Mouse (Mus musculus): ENCODE results near the gene Gm5475. TPM values are rescaled to one million over a fixed set of nuclear protein-coding genes. Genes with fewer than 3 reads are reported as not detected.
A peak's percentile ranks its signal among the peaks of the same experiment; 100 is the strongest.

Gene Gm5475
- polyA plus RNA-seq, 1 experiment from 2014 or later: 0.14 TPM

- Histone ChIP-seq H3K4me1 (ENCODE audit: control insufficient read depth, insufficient read depth, low read length) (no peaks in the 10 kb centered on the region), H3K4me2 (replicated peaks; ENCODE audit: low read depth, low read length) (no peak overlapping the region), H3K27me3 (ENCODE audit: control insufficient read depth, insufficient read depth, low read length) (no peaks in the 10 kb centered on the region), H3K9ac (ENCODE audit: low read depth, low read length) (no peak overlapping the region), H3K27ac (ENCODE audit: low read depth, low read length) (0 out of 2 replicates have a peak overlapping the region, but pooled peaks have one; percentile 43), H3K36me3 (ENCODE audit: control insufficient read depth, insufficient read depth, low read length) (peaks cover 63% of the 10 kb centered on the region), H3K4me3 (ENCODE audit: low read length) (no peak overlapping the region), H3K9me3 (ENCODE audit: control insufficient read depth, low read length) (no peaks in the 10 kb centered on the region)
- 77% methylated on average over 5 of the region's 5 CpGs for WGBS
- no peak for ATAC-seq (ENCODE audit: low FRiP score, low TSS enrichment)
These were observed 15.9 kb upstream of the Gm5475 start for GRCm38 (mm10) chr15:100406088-100406487.

- peaks cover 30% of the 10 kb centered on the region for H3K36me3 ChIP-seq (ENCODE audit: control insufficient read depth, insufficient read depth, low read length)
- ATAC-seq (ENCODE audit: low FRiP score, low TSS enrichment): peak; percentile 64; the same call in 1 of the 2 replicates
- H3K4me1 ChIP-seq (ENCODE audit: control insufficient read depth, insufficient read depth, low read length): no peaks in the 10 kb centered on the region; the same call in 1 of the 2 replicates
- peak overlapping the region; percentile 32; the same call in 1 of the 2 replicates for H3K27ac ChIP-seq (ENCODE audit: low read depth, low read length)
- no peak overlapping the region for H3K4me3 ChIP-seq (ENCODE audit: low read length)
- 47% methylated on average over 14 of the region's 14 CpGs for WGBS
- no peaks in the 10 kb centered on the region for H3K9me3 ChIP-seq (ENCODE audit: control insufficient read depth, low read length)
- H3K4me2 ChIP-seq (replicated peaks; ENCODE audit: low read depth, low read length): no peak overlapping the region
- no peaks in the 10 kb centered on the region for H3K27me3 ChIP-seq (ENCODE audit: control insufficient read depth, insufficient read depth, low read length)
- no peak overlapping the region for H3K9ac ChIP-seq (ENCODE audit: low read depth, low read length)
These were observed 10.9 kb upstream of the Gm5475 start for GRCm38 (mm10) chr15:100410918-100411672.

GRCm38 (mm10) chr15:100411731-100412130 is 10.2 kb upstream of the Gm5475 start:
- Histone ChIP-seq H3K4me2 (replicated peaks; ENCODE audit: low read depth, low read length) (no peak overlapping the region), H3K27ac (ENCODE audit: low read depth, low read length) (no peak overlapping the region), H3K27me3 (ENCODE audit: control insufficient read depth, insufficient read depth, low read length) (no peaks in the 10 kb centered on the region), H3K4me1 (ENCODE audit: control insufficient read depth, insufficient read depth, low read length) (no peaks in the 10 kb centered on the region; the same call in 1 of the 2 replicates), H3K4me3 (ENCODE audit: low read length) (no peak overlapping the region), H3K9me3 (ENCODE audit: control insufficient read depth, low read length) (no peaks in the 10 kb centered on the region), H3K36me3 (ENCODE audit: control insufficient read depth, insufficient read depth, low read length) (peaks cover 29% of the 10 kb centered on the region), H3K9ac (ENCODE audit: low read depth, low read length) (no peak overlapping the region)
- WGBS: 82% methylated on average over 5 of the region's 5 CpGs
- no peak for ATAC-seq (ENCODE audit: low FRiP score, low TSS enrichment)

- Histone ChIP-seq H3K9ac (ENCODE audit: low read depth, low read length) (no peak overlapping the region), H3K27me3 (ENCODE audit: control insufficient read depth, insufficient read depth, low read length) (no peaks in the 10 kb centered on the region), H3K4me1 (ENCODE audit: control insufficient read depth, insufficient read depth, low read length) (peaks cover 7% of the 10 kb centered on the region), H3K4me2 (replicated peaks; ENCODE audit: low read depth, low read length) (no peak overlapping the region), H3K9me3 (ENCODE audit: control insufficient read depth, low read length) (no peaks in the 10 kb centered on the region), H3K36me3 (ENCODE audit: control insufficient read depth, insufficient read depth, low read length) (peaks cover 21% of the 10 kb centered on the region), H3K27ac (ENCODE audit: low read depth, low read length) (peak overlapping the region; percentile 20; the same call in 1 of the 2 replicates), H3K4me3 (ENCODE audit: low read length) (no peak overlapping the region)
- no peak for ATAC-seq (ENCODE audit: low FRiP score, low TSS enrichment)
- 75% methylated on average over 4 of the region's 5 CpGs for WGBS
These were observed 8.6 kb upstream of the Gm5475 start for GRCm38 (mm10) chr15:100413306-100413705.

GRCm38 (mm10) chr15:100414011-100414410 is 7.9 kb upstream of the Gm5475 start:
- ATAC-seq (ENCODE audit: low FRiP score, low TSS enrichment): no peak
- Histone ChIP-seq H3K9ac (ENCODE audit: low read depth, low read length) (no peak overlapping the region), H3K36me3 (ENCODE audit: control insufficient read depth, insufficient read depth, low read length) (peaks cover 17% of the 10 kb centered on the region), H3K27ac (ENCODE audit: low read depth, low read length) (no peak overlapping the region), H3K4me2 (replicated peaks; ENCODE audit: low read depth, low read length) (no peak overlapping the region), H3K27me3 (ENCODE audit: control insufficient read depth, insufficient read depth, low read length) (no peaks in the 10 kb centered on the region), H3K4me1 (ENCODE audit: control insufficient read depth, insufficient read depth, low read length) (peaks cover 9% of the 10 kb centered on the region), H3K4me3 (ENCODE audit: low read length) (no peak overlapping the region), H3K9me3 (ENCODE audit: control insufficient read depth, low read length) (no peaks in the 10 kb centered on the region)
- 57% methylated on average over 4 of the region's 4 CpGs for WGBS

- no peak for ATAC-seq (ENCODE audit: low FRiP score, low TSS enrichment)
- no peak overlapping the region for H3K4me2 ChIP-seq (replicated peaks; ENCODE audit: low read depth, low read length)
- H3K9me3 ChIP-seq (ENCODE audit: control insufficient read depth, low read length): no peaks in the 10 kb centered on the region
- no peak overlapping the region for H3K9ac ChIP-seq (ENCODE audit: low read depth, low read length)
- no peak overlapping the region for H3K27ac ChIP-seq (ENCODE audit: low read depth, low read length)
- WGBS: 92% methylated on average over 13 of the region's 13 CpGs
- H3K36me3 ChIP-seq (ENCODE audit: control insufficient read depth, insufficient read depth, low read length): peaks cover 11% of the 10 kb centered on the region
- H3K4me3 ChIP-seq (ENCODE audit: low read length): no peak overlapping the region
- no peaks in the 10 kb centered on the region for H3K27me3 ChIP-seq (ENCODE audit: control insufficient read depth, insufficient read depth, low read length)
- peaks cover 17% of the 10 kb centered on the region for H3K4me1 ChIP-seq (ENCODE audit: control insufficient read depth, insufficient read depth, low read length)
These were observed 7.0 kb upstream of the Gm5475 start for GRCm38 (mm10) chr15:100414942-100415341.

- Histone ChIP-seq H3K4me3 (ENCODE audit: low read length) (no peak overlapping the region), H3K36me3 (ENCODE audit: control insufficient read depth, insufficient read depth, low read length) (peaks cover 4% of the 10 kb centered on the region), H3K9ac (ENCODE audit: low read depth, low read length) (no peak overlapping the region), H3K4me2 (replicated peaks; ENCODE audit: low read depth, low read length) (no peak overlapping the region), H3K9me3 (ENCODE audit: control insufficient read depth, low read length) (no peaks in the 10 kb centered on the region), H3K4me1 (ENCODE audit: control insufficient read depth, insufficient read depth, low read length) (peaks cover 24% of the 10 kb centered on the region), H3K27me3 (ENCODE audit: control insufficient read depth, insufficient read depth, low read length) (no peaks in the 10 kb centered on the region), H3K27ac (ENCODE audit: low read depth, low read length) (no peak overlapping the region)
- 92% methylated on average over 8 of the region's 8 CpGs for WGBS
- no peak for ATAC-seq (ENCODE audit: low FRiP score, low TSS enrichment)
These were observed 6.3 kb upstream of the Gm5475 start for GRCm38 (mm10) chr15:100415684-100416083.

- no peaks in the 10 kb centered on the region for H3K27me3 ChIP-seq (ENCODE audit: control insufficient read depth, insufficient read depth, low read length)
- H3K4me3 ChIP-seq (ENCODE audit: low read length): no peak overlapping the region
- H3K9me3 ChIP-seq (ENCODE audit: control insufficient read depth, low read length): no peaks in the 10 kb centered on the region
- H3K9ac ChIP-seq (ENCODE audit: low read depth, low read length): no peak overlapping the region
- no peaks in the 10 kb centered on the region for H3K36me3 ChIP-seq (ENCODE audit: control insufficient read depth, insufficient read depth, low read length)
- ATAC-seq (ENCODE audit: low FRiP score, low TSS enrichment): no peak
- H3K4me1 ChIP-seq (ENCODE audit: control insufficient read depth, insufficient read depth, low read length): peaks cover 34% of the 10 kb centered on the region
- WGBS: 70% methylated on average over 9 of the region's 9 CpGs
- peak overlapping the region; percentile 6; the same call in 1 of the 2 replicates for H3K27ac ChIP-seq (ENCODE audit: low read depth, low read length)
- no peak overlapping the region for H3K4me2 ChIP-seq (replicated peaks; ENCODE audit: low read depth, low read length)
These were observed 4.0 kb upstream of the Gm5475 start for GRCm38 (mm10) chr15:100417854-100418450.

GRCm38 (mm10) chr15:100419311-100419710 is 2.6 kb upstream of the Gm5475 start:
- Histone ChIP-seq H3K4me1 (ENCODE audit: control insufficient read depth, insufficient read depth, low read length) (peaks cover 43% of the 10 kb centered on the region), H3K36me3 (ENCODE audit: control insufficient read depth, insufficient read depth, low read length) (no peaks in the 10 kb centered on the region), H3K9ac (ENCODE audit: low read depth, low read length) (no peak overlapping the region), H3K9me3 (ENCODE audit: control insufficient read depth, low read length) (no peaks in the 10 kb centered on the region), H3K27ac (ENCODE audit: low read depth, low read length) (no peak overlapping the region), H3K27me3 (ENCODE audit: control insufficient read depth, insufficient read depth, low read length) (0 out of 2 replicates have a peak, but pooled peaks cover 3% of the 10 kb centered on the region), H3K4me2 (replicated peaks; ENCODE audit: low read depth, low read length) (no peak overlapping the region), H3K4me3 (ENCODE audit: low read length) (no peak overlapping the region)
- 59% methylated on average over 8 of the region's 8 CpGs for WGBS
- no peak for ATAC-seq (ENCODE audit: low FRiP score, low TSS enrichment)
